Mouse (Mus musculus): ENCODE measurements around the gene Mmp11.

The Mmp11 gene

DNA sequence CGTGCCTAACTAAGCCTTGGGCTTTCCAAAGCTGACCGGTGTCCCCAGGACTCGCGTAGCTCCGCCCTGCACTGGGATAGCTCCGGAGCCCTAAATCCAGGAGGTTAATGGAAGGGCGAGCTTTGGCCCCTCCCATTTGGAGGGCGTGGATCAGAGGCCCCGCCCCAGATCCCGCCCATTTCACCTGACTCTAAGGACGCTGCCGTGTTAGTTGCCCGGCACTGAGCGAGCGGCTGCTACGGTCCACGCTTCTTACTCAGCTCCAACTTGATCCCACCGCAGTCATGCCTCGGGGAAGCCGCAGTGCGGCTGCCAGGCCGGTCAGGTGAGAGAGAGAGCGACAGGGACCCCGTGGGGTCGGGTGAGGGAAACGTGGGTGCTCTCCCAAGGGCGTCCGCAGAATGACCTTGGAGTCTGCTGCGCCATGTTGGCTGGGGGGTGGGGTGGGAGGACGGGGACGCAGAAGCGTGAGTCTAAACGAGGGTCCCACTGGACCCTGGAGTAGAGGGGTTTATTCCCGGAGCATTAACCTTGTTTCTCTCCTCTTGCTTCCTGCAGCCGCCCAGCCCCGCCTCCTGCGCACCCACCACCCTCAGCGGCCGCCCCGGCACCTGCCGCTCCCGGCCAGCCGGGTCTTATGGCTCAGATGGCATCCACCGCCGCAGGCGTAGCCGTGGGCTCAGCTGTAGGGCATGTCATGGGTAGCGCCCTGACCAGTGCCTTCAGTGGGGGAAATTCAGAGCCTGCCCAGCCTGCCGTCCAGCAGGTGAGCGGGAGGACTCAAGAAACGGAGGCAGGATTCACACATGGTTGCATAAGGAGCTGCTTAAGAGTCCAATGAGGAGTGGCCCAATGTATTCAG, at the start of gene Mmp11:
TSS of gene Mmp11 (minus strand) at position 817 of the 862 bp plus-strand sequence.
- DNase-seq (ENCODE audit: low spot score) = peak; percentile 42

- no peak for DNase-seq (ENCODE audit: low spot score)
Observed at GRCm38 (mm10) chr10:75979432-75979831, 43.1 kb upstream of the Mmp11 start.

DNA sequence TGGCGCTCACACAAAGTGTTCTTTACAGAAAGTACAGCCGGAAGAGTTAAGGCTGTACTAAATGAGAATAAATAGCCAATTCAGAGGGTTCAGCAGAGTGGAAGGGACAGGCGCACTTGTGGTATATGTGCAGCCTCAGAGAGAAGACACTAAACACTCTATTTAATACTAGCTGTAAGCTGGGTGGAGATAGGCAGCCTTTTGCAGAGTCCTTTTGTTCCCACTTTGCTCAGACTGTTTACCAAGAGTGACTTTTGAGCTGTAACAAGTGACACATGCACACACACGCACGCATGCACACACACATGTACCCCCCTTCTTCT, 42.5 kb upstream of the Mmp11 start:
- DNase-seq (ENCODE audit: low spot score) = no peak

- DNase-seq (ENCODE audit: low spot score) = no peak
Observed at GRCm38 (mm10) chr10:75978119-75978834, 42.0 kb upstream of the Mmp11 start.

DNA sequence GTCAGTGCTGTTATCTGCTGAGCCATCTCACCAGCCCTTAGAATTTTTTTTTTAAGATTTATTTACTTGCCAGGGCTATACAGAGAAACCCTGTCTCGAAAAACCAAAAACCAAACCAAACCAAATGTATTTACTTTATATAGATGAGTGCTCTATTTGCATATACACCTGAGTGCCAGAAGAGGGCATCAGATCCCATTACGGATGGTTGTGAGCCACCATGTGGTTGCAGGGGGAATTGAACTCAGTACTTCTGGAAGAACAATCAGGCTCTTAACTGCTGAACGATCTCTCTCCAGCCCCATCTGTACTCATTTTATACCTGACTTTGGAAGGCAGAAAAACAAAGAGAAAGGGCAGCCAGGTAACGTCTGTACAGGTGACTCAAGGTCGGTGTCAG, 38.9 kb upstream of the Mmp11 start:
- DNase-seq (ENCODE audit: low spot score) = no peak

DNA sequence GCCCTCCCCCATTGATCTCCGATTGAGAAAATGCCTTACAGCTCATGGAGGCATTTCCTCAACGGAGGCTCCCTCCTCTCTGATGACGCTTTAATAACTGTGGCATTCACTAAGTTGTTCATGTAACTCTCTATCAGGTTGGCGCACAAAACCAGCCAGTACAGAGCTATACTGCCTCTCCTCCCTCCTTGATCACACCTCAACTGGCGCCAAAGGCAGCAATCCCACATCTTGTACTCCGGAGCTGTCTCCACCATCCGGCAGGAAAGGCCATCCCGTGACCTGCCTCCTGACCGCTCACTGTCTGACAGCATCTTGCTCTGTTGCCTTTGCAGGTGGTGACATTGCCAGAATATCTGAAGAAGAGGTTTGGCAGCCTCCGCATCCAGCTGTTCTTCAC, 37.5 kb upstream of the Mmp11 start:
- DNase-seq (ENCODE audit: low spot score) = no peak

DNA sequence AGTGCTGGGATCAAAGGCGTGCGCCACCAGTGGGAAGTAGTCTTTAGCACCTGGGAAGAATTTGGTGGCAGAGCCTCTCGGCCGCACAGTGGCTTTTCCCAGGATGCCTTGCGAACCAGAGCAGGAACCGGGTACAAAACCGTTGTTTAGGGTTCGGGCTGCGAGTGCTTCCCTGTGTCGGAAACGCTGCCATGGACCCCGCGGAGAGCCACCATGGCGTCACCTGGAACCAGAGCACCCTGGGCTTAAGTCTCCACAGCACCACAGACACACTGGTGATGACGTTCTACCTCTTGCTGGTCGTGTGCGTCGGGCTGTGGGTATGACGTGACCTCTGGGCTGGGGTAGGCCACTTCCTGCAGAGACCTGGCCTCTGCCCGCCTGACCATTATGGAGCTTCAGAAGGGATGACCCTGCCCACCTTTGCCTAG, 18.1 kb upstream of the Mmp11 start, which contains the start of gene Gm5134:
TSS of gene Gm5134 (plus strand) at position 134 of the 431 bp plus-strand sequence.
- DNase-seq (ENCODE audit: low spot score) = no peak

DNA sequence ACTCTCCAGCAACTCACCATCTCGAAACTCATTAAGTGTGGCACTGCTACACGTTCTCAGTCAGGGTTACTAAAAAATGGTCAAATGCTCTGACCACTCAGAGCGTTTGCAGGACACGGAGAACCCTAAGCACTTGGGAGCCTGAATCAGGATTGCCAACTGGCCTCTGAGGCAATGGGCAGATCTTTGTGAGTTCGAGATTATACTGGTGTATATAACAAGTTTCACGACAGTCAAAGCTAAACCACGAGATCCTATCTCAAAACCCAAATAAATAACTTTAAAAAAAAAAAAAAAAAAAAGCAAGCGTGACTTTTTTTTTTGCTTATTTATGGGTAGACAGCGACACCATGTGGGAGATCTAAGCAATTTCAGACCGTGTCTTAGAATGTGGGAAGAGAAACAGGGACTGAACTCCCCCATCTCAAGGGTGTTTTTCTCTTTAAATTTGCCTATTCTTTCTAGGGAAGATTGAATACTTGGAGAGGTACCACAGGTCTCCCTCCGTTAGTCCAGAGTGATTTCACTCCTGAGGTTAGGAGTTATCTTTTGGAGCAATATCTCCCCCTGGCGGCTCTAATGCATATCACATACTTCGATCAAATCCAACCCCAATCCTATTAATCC, 15.2 kb upstream of the Mmp11 start:
- DNase-seq (ENCODE audit: low spot score) = peak; percentile 71

DNA sequence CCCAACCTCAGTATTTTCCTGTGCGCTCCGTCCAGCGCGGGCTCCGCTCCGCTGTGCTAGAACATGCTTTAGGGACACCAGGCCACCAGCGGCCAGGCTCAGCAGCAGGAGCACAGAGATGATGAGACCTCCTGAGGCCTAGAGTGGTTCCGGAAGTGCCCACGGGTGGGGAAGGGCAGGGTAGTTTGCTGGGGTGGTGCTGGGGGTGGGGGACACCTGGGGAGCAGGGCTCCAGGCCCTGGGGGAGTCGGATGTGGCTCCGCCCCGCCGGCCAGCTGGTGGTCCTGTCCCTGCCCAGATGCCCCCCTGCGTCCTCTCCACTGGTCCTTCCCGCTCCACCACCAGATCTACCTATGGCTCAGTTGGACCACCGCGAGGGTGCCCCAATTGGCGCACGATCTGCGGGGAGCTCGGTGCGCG, 14.5 kb upstream of the Mmp11 start:
- no peak for DNase-seq (ENCODE audit: low spot score)

DNA sequence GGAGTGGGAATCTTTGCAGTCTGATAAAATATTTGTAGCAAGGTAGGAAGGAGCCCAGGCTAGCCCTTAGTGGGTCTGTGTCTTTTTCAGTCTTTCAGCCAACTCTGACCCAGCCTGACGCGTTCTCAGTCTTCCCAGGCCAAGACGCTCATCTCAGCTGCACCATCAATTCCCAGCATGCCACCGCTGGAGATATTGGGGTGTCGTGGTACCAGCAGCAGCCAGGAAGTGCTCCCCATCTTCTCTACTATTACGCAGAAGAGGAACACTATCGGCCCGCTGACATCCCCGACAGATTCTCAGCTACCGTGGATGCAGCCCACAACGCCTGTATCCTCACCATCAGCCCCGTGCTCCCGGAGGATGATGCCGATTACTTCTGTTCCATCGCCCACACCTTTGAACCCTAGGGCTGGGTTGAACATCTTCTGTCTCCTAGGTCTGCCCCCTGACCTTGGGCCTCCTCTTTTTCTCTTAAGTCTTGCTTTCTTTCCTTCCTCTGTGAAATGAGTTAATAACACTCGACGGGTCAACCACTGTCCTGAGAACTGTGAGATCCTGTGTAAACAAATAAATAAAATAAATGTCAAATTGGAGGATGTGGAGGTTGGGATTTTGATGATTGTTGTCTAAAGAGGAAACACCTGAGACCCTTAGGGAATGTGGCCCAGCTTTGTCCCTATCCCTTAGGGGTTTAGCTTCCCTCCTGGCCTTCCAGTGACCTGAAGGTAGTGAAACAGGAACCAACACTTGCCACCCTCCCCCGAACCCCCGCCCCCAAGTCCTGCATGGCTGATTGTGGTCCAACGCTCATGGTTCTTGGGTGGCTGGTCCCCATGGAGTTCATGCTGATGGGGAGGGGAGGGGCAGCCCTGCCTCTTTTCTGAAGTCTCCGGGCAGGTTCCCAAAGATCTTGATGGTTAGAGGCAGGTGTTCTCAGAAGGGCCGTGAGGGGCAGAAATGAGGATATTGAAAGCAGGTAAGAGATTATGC, 13.1 kb upstream of the Mmp11 start:
- no peak for DNase-seq (ENCODE audit: low spot score)

DNA sequence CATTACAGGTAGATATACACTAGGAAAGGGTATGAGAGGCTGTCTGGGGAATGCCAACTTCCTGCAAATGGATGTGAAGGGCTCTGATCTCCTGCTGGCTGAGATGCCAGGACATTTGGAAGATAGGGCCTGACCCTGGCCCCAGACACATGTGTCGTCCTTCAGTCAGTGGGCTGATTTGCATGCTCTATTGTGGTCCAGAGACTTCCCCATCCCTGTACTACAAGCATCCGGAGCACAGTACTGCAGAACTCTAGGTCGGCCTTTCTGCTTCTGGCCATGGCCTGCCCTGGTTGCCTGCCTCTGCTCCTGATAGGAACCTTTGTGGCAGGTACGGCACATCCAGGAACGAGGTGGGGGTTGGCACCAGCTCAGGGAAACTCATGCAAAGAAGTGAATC, 11.8 kb upstream of the Mmp11 start:
- DNase-seq (ENCODE audit: low spot score) = no peak

DNA sequence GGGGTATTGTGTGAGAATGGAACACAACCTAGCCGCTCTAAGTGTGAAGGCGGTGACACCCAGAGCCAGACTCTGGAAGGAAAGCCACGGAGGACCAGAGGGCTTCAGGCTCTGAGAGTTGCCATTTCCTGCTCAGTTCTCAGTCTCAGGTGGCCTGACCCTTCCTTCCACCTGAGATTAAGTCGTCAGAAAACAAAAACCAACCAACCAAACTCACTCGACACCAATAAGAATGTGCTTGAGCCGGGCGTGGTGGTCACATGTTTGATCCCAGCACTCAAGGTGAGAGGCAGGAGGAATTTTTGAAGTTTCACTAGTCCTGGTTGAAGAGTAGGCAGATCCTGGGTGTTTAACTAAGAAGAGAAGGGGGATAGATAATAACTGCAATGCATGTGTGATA, 9.6 kb upstream of the Mmp11 start:
- DNase-seq (ENCODE audit: low spot score) = no peak

DNA sequence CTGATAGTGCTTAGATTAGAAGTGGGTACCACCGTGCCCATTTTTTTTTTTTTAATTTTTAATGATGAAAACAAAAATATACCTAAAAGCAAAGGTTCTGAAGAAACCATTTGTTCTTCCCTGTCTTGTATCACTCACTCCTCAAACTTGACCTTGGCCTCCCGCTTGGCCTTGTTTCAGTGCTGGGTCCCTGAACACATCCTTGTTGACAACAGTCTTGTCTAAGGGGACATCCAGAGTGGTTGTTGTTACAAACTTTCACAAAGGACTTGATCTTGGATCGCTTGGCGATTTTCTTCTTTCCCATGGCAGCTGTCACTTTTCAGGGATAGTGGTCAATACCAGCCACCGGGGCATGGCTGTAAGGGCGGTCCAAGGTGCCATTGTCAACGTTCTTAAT, 8.9 kb upstream of the Mmp11 start:
- DNase-seq (ENCODE audit: low spot score) = no peak

DNA sequence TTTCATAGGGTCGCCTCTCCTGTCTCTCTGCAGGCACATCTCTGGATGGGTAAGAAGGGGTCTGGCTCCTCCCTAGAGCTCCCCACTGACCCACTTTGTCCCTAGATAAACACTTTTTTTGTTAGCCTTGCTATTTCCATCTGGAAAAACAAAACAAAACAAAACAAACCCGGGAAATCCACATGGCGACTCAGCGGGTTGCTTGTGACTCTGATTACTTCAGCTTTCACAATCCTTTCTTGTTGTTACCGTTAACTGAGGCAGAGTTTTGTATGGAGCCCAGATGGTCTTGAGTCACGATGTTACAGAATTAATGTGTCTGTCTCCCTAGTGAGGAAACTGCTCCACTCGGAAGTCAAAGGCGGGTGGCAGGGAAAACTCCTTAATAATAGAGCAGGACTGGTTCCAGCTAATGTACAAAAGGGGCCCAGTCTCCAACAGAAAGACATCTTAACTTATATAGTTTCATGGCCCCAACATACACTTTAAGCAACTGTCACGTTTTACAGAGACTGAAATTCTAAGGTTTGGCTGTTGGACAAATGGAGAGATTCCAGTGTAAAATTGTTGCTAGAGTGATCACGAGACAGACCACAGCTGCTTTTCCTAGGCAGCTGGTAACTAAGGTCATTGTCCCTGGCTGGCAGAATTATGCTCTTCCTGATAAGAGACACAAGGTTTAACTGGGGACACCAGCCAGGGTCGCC, 7.9 kb upstream of the Mmp11 start:
- DNase-seq (ENCODE audit: low spot score) = no peak

DNA sequence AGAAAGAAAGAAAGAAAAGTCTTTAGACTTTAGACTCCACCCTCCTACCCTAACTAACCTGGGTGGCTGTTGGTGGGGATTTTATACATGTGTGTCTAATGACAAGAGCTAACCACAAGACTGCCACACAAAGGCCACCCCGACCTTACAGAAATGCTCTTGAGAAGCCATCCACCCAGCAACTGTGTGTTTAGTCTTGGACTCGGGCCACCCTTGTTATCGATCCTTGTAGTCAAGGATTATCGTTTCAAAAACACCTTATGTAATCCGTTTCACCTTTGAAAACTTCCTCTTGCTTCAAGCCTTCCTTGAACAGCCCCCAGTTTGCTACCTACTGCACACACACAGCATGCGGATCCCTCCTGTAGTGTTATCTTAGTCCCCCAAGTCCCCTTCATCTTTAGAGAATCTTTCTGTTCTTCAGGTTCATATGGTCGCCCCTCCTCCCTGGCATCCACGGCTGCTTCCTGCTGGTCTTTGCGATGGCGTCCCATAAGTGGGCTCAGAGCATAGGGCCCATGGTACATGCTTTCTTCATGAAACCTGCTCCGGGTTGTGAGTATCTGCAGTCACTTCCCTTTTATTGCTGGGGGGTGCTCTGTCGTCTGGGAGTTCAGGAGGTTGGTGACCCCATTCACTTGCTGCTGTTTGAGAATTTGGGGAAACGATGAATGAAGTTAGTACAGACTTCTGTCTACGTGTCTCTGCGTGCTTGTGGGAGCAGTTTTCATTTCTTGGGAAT, 6.6 kb upstream of the Mmp11 start, which contains the start of gene Vpreb3:
TSS of gene Vpreb3 (plus strand) at position 322 of the 742 bp plus-strand sequence.
- DNase-seq (ENCODE audit: low spot score) = no peak

DNA sequence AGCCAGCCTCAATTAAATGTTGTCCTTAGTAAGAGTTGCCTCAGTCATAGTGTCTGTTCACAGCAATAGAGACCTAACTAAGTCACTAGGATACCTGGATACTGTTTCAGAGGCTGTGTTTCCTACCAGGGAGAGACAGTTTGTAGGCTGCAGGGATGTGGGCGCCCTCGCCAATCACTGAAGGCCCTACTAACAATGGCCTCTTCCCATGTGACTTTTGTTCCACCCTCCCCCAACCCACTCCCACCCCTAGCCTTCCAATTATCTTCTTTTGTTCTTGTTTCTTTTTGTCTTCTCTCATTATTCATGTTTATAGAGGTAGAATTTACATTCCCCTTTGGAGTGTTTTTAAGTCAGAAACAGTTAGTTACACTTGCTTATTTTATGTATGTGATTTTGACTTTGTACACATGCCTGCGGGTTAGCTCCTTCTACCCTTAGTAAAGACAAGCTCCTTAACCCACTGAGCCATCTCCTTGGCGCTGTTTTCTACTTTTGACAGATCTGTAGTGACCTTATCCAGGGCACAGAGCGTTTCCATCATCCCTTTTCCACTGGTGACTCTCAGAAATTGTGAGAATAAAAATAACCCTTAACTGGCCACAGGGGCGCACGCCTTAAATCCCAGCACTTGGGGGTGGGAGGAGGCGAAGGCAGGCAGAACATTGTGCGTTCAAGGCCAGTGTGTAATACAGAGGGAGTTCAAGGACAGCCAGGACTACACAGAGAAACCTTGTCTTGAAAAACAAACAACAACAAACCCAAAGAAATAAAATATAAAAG, 4.9 kb upstream of the Mmp11 start:
- DNase-seq (ENCODE audit: low spot score) = no peak

GRCm38 (mm10) chr10:75940520-75940919, 4.2 kb upstream of the Mmp11 start, which contains the start of gene Gm867:
Gene Gm867, minus strand, starts transcription at chr10:75940672.
- DNase-seq (ENCODE audit: low spot score) = no peak

GRCm38 (mm10) chr10:75939481-75940234, 3.4 kb upstream of the Mmp11 start:
- DNase-seq (ENCODE audit: low spot score) = no peak

Measured in layer of hippocampus, adult 9-10 months (tissue).